Mouse (Mus musculus) ovary, adult 18-20 months (tissue): ENCODE measurements around the gene Cyth3.
A peak's percentile ranks its signal among the peaks of the same experiment; 100 is the strongest.

Source experiments
- DNase-seq: peaks from one replicate; pipeline ENCODE4 v3.0.0; 2022; ENCODE audit warnings: low spot score, mixed read lengths

The Cyth3 gene

DNA sequence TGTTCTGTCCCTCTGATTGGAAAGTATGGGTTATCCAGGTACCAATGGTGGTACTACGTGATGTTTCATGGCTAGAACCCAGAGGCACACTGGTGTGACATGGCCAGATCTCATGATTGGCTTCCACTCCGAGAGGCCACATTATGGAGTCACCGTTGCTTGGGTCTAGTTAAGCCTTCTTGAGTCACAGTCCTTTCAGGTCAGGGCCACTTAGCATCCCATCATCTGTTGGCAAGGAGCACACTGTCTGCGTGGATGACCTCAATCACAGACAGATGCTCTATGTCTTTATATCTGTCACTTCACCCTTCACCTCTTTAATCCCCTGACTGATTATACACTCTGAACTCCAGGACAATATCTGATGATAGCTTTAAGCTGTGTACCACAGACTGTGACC lies 6.1 kb upstream of the Cyth3 start:
- no peak for DNase-seq

DNA sequence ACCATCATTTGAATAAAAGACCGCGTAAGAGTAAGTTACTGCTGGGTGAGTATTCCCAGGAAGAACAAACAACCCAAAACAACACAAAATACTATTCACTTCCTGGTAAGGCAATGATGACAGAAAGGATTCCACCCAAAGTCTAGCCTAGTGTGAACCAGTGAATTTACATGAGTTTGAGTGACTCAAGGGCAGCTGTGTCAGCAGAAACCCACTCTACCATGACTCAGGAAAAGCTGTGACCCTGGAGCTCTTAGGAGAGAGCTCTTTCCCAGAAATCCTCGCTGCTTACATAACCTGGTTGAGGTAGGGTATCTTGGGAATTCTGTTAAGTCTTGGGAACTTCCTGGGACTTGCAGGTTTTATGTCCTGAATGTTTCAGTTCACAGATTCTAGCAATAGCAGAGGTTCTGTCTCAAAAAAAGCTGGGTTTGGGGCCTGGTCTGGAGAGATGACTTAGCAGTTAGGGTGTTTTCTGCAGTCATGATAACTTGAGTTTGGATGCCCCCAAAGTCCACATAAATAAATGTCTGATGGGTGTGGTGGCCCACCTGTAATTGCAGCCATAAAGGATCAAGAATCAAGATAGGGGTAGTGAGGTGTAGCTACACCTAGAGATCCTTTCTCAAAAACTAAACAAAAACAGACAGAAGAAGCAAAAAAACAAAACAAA lies 5.5 kb upstream of the Cyth3 start:
- no peak for DNase-seq

DNA sequence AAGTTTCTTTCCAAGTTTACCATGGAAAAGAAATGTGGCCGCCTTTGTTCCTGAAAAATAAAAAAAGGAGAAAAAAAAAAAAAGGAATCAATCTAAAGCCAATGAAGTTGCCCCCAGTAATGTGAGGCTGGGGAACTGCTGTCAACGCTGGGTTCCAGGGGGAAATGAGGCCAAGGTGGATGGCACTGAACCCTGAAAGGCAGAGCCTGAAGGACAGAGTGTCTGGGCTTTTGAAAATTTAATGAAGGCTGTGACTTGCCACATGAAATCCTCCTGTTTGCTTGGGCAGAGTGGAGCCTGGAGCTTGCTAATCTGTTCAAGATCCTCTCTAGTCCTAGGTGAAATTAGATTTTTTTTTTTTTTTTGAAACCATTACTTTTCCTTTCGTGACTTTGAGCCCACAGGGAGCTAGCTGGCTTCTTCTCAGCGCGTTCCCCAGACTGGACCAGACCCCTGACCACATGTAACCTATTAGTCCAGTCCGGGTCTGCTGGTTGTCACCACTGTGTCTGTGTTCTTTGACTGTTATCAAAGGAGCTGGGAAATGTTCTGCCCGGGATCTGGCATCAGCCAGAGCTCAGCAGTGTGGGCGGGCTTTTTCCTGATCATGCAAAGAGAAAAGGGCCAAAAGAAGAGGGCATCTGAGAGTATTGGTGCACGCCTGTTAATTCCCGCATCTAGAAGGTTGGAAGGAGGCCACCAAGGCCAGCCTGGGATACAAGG lies 4.6 kb upstream of the Cyth3 start:
- DNase-seq = no peak

DNA sequence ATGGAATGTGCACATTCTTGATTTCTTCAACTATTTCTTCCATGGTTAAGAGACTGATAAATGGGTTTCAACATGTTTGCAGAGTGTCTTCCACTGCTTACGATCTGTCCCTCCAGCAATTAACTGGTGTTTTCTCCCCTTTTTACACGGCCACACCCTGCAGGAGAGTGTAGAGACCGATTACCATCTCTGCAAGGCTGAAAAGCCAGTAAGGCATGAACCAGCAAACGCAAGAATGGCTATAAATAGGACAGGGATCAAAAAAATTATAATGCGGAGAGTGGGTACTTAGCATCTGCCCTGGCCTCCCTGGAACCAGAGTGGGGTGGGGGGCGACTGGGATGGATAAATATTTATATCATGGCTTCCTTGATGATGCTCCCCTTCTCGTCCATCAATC lies 3.7 kb upstream of the Cyth3 start:
- DNase-seq = no peak

DNA sequence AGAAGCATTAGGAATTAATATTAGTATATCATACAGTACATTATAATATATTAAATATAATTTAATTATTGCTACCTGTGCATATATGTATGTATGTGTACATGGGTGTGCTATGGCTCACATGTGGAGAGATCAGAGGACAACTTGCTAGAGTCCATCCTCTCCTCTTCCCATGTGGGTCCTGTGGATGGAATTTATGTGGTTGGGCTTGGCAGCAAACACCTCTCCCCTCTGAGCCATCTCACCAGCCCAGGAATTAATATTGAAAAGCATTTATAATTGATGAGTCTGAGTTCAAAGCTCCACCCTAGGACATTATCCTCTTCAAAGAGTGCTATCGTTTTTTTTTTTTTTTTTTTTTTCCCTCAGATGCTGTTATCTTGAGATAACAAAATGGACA lies 2.1 kb upstream of the Cyth3 start:
- no peak for DNase-seq

DNA sequence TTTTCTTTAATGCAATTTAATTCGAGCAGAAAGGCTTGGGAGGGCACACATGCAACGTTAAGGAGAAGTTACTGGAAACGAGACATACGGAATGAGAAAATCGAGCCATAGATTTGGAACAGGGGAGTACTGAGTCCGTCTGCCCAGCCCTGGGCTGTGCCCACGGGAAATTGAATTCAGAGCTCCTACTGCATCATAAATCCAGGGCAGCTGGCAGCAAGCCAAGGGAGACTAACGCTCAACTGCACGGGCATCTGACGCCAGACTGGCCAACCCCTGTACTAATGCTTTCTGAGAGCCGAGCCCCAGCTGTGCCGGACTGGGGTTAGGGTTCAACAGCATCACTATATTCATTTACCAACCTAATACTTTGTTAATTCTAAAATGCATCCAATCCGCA lies 1.3 kb upstream of the Cyth3 start:
- no peak for DNase-seq

DNA sequence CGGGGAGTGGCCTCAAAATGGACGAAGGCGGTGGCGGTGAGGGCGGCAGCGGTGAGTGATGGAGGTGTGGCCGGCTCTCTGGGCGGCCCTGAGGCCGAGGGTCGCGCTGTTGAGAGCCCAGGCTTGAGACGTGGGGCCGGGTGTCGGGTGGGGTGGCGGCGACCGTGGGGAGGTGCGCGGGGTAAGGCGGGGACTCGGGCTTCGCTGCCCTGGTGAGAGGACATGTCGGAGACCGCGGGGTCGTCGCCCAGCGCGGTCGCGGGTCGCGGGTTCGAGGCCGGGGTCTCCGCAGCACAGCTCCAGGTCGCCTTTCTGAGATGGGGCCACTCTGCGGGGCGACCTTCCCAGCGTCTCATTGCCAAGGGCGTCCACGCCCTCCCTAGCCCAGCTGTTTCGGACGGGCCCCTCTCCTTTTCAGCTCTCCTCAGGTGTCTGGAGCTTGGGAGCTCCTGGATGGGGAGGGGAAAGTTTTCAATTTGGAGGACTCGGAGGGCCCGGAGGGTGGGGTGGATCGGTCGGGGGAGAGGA lies 440 bp downstream of the Cyth3 start:
- DNase-seq = no peak

DNA sequence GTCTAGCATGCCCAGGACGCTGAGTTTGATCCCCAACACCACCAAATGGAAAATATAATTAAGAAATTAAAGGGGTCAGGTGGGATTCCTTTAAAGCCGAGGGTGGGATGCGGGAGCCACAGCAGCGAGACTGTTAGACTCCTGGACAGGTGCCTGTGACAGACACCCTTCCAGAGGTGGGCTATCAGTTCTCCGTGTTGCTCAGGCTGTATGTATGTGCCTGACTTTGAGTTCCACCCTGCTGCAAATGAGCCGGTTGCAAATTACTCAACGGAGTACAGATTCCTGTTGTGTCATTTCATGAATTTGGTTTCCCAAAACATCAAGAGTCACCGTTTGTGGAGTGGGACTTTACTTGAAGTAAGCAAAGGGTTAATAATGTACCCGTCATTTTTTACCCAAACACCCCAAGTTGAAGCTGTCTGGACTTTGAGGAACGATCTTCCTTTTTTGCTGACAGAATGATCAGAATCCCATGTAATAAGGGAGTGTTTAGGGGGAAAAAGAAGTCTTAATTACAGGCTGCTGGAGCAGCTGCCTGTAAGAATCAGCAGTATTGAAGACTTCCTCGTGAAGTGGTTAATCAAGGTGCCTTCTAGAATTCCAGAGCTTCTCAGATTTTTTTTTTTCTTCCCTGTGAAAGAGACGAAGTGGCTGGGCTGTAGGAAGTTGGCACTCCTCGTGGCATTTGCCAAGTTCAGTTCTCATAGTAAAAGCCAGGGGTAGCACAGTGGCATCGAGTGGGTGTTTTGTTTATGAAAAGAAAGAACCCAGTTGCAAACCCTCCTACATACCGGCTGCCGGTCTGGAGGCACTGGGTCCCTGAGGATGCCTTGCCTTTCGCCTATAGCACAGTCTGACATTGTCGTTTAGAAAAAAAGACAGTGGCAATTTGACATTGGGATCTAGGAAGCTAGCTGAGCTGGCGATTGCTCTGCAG lies 1.4 kb downstream of the Cyth3 start:
- DNase-seq = no peak

DNA sequence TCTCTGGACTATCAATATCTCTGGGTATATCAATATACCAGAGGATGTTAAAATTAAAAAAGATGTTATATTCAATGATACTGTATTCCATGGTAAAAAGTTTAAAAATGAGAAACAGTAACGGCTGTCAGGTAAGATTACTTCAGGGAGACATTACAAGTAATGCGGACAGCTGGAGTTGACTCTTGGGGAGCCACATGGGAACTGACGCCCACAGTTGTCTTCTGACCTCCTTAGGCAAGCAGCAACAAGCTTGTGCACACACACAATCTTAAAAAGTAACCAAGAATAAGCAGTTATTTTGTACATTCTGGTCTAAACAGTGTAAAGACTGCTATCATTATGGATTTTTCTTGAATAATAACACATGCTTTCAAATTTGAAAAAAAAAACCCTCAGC lies 2.2 kb downstream of the Cyth3 start:
- no peak for DNase-seq

DNA sequence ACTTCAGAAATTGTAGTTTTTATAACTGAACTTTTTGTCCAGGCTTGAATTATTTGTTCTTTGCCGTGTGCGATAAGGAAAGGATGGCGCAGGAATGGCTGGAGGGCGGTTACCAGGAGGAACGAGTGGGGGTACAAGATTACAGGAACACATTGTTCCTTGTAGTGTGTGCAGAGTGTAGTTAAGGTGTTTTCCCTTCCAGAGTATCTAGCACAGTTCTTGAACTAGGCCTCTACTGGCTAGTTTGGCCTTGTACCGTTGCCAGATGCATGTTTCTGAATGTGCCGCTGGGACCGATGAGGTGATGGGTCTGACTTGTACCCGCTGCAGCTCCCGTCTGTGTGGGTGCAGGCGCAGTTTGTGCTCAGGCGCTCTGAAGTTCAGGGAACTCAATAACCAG lies 3.2 kb downstream of the Cyth3 start:
- peak; percentile 59 for DNase-seq

DNA sequence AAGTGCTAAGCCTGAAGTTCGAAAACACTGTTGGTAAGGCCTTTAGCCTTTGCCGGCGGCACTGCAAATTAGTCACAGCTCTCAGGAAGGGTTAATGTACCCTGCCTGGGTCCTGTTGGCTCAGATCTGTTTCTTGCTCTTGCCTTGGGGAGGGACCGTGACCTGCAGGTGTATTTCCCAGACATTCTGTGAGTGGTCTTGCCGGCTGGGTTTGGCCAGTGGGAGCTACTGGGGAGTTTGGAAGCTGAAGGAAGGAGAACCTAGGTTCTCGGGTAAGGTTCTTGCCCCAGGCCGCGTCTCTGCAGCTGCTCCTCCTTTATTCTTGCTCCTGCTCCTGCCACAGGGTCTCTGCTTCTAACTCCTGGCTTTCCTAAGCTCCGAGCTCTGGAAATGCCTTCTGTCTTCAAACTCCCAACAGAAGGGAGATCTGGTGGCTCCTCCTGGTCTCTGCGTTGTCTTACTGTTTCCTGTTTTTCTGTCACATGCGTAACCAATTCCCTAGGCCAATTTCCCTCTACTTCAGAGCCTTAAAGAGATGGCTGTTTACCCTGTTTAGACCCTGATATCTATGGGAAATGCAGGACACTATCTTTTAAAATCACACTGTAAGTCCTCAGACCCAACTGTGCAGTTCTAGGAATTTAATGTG lies 3.8 kb downstream of the Cyth3 start:
- DNase-seq = no peak

DNA sequence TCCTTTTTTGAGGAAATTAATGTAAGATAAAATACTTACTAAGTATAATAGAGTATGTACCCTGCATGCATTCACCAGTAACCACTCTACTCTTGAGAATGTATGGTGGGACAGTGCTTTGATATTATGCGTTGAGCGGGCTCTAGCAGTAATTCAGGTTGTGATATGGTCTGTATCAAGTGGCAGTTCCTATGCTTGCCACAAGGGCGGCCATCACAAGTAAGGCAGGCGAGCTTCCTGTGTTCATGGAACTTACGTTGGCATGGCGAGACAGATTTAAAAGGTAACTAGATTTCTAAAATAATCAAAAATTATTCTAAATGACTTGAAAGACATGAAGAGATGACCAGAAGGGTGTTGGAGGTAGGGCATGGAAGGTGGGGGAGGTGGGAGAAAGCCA lies 5.3 kb downstream of the Cyth3 start:
- no peak for DNase-seq

DNA sequence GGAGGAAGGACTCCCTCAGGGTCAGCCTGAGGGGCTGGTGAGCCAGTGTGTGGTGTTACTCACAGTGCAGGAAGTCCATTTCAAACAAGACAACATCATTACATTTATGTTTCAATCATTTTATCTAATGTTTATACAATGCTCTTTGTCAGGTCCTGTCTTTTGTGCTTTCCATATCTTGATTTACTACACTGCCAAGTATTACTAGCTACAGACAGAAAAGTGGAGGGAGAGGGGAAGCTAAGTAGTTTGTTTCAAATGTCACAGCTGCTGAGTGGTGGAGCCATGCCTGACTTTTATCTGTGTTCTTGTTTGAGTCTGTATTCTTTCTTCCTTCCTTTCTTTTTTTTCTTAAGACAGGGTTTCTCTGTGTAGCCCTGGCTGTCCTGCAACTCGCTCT lies 5.7 kb downstream of the Cyth3 start:
- no peak for DNase-seq

DNA sequence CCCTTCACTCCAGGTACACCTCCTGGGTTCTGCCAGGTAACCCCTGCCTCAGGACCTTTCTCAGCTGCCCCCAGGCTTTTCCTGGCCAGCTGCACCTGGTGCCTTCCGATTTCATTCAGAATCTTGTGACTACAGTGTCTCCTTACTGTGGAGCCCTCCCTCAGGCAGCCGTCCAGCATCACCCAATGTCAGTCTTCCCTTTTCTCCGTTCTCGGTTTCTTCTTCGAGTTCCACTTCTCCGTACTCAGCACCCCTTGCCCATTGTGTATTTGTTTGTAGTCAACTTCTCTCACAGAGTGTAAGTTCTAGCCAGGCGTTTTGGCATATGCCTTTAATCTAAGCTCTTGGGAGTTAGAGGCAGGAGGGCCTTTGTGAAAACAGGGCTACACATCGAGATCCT lies 7.4 kb downstream of the Cyth3 start:
- DNase-seq = no peak

DNA sequence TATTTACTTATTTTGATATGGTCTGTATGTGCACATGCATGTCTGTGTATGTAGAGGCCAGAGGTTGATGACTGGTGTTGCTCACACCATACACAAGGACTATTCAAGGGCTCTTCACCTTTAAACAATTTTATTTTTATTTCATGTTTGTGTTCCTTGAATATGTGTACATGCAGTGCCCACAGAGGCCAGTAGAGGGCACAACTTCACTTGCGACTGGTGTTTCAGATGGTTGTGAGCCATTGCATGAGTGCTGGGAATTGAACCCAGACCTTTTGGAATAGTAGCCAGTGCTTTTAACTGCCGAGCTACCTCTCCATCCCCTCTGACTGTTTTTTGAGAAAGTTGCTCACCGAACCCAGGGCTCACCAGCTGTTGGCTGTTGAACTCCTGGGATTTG lies 8.0 kb downstream of the Cyth3 start:
- no peak for DNase-seq

DNA sequence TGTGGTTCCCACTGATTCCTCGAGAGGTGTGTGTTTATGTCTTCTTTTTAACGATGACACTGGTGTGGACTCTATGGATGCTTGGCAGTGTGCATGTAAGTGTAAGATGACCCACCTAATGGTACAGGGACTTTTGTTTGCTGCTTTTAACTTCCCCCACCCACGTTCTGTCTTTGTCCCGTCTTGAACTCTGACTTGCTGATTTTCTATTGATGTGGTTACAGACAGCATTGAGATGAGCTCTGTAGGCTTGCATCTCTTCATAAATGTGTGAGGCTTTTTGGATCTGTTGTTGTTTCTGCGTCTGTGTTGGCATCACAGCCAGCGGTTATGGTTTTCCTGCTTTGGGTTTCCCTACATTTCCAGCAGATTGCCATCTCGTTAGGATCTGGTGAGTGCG lies 8.5 kb downstream of the Cyth3 start:
- no peak for DNase-seq

DNA sequence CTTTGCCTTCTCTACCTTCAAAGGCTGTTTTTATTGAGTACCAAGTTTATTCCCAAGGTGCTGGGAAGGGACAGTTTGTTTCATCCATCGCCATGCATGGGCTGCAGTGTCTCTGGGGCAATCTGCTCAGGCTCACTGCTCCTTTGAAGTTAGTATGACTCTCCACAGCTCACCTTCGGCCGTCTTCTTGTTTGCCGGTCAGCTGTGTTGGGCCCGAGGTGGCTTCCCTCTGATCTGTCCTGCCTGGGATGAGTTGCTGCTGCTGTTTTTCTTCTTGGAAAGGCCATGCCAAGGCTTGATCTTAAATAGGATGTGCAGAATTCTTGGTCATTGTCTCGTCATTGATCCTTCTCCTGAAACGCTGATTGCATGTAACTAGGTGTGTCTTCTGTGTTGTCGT lies 9.3 kb downstream of the Cyth3 start:
- DNase-seq = no peak

DNA sequence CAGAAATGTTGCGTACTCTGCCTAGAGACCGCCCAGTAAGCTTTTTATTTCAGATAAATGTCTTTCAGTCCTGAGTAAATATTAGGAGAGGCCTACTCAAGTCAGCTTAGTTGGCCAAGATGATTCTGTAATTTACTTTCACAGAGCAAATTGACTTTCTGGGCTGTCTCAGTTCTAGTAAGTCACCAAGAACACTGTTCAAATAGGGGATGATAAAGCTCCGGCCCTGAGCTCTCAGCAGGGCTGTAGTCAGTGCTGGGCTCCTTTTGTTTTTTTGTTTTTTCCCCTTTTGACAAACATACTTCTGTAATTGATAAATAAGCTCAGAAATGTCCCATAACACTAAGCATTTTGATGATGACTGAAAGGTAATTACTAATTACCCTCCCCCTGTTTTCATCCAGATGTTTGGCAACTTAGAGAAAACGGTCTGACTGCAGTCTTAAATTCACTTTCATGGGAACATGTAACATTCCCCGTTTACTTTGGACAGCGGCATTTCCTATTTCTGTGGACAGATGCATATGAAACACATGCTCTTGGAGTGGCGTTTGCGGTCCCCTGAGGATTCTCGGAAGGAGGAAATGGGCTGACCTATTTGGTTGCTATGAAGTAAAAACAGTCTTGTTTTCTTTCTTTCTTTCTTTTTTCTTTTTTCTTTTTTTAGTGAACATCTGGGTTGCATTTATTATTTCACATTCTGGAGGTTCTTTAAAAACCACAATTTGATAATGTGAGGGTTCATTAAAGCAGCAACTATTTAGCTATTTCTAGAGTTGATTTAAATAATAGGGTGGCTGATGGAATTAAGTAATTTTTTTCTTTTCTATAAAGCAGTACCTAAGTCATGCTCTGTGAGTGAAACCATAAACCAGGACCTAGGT lies 10.7 kb downstream of the Cyth3 start:
- DNase-seq = no peak

DNA sequence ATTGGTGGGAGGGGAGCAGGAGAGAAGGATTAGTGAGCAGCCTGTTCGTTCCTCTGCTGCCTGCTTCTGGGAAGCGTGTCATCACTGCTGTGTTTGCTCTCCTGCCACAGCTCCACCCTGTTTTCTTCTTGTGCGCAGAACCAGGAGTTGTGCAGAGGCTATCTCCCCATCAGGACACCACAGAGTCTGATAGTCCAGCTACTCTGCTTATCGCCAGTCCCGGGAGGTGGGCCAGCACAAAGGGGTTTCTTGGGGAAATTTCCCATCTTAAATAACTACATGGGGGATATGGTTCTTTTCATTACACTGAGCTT lies 11.3 kb downstream of the Cyth3 start:
- DNase-seq = no peak

DNA sequence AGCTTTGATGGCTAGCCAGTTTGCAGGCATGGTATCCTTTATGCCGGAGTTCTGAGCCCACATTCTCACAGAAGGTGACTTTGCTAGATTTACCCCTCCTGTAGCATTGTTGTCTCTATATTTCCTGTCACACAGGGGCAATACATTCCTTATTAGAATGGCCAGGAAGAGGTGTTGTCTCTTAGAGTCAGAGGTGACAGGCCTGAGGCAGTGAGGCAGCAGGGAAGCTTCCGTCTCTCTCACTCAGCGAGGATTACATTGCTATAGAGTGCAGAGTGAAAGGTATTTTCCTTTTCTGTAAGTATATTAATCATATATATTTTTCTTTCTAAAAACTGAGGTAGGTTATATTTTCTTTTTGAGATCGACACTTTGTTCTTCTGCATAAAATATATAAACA lies 11.6 kb downstream of the Cyth3 start:
- DNase-seq = no peak

DNA sequence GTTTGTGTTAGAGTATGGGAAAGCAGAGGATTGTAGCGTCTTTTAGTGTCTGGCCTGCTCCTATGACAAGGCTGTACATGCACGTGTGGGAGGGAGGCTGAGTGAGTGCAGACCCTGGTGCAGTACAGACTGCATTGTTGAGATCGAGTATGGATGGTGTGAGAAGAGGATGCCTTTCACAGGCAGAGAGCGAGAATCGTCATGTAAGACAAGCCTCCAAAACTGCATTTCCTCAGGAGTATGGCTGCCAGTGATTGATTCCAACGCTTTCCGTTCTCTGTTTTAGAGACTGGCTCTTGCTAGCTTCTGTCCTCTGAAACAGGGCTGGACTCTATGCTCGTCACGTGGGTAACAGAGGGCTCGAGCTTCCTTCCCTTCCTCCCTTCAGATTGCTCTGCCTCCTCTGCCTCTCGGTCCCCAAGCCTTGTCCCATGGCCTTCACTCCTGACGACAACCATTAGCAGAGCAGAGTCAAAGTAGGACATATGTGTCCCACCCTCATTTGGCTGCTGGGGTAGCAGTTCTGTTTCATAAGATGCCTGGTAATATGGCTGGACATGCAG lies 12.4 kb downstream of the Cyth3 start:
- DNase-seq = no peak
